Mouse (Mus musculus) cerebellum, postnatal 14 days (tissue): ENCODE data around the gene Gm4131.

Source experiments
- DNase-seq, 2 experiments: peaks; one replicate each; pipeline ENCODE4 v3.0.0; 2021; ENCODE audit warnings: mixed read lengths in 2 of 2

The Gm4131 gene

GRCm38 (mm10) chr14:62456239-62456747 lies 110.4 kb downstream of the Gm4131 start, which contains the start of gene Gucy1b2:
Gene Gucy1b2 (minus strand): TSS chr14:62456289.
- DNase-seq, result no peak

DNA sequence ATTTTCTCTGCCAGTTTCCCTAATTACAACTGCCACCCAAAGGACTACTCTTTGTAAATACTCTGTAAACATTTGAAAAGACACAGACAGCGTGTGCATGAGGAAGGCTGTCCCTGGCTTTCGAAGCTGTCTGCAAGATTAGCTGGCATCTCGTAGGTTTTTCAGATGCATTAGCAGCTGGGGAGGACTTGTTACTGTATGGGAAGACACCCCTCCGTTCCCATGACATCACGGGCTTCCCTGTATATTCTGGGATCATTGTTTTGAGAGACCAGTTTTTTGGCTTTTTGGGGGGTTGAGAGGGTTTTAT lies 111.2 kb downstream of the Gm4131 start:
- no peak for DNase-seq

DNA sequence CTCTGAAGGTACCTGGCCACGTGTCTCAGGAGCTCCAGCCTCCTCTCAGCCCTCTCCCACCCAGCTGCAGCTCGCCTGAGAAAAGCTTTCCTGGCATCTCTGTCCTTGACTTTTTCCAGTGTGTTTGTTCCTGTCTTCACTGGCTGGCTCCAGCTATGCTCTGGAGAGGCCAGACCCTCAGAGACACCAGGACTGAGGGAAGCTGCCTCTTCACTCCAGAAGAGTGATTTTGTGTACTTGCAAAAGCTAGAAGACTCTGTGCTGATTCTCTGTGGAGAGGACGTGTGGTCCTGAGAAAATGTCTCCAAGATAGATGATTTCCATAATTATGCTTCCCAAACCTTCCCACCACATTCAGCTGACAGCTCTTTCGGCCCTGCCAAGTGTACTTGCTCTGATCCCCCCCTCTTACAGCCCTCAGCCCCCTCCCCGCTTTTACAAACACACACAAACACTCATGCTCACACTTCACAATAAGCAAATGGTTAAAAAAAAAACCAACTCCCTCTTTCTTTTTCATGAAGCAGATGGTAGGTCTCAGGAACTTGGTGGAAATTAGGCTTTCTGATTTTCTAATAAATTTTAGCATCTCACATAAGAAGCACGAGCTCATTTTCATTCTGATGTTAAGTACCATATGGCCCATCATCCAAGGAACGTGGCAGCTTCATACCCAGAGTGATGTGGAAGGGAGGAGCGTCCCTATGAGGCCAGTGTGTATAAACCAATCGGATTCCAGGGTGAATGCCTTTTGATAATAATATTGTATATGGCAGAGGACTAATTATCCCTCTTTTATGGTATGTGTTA lies 111.8 kb downstream of the Gm4131 start:
- no peak for DNase-seq

DNA sequence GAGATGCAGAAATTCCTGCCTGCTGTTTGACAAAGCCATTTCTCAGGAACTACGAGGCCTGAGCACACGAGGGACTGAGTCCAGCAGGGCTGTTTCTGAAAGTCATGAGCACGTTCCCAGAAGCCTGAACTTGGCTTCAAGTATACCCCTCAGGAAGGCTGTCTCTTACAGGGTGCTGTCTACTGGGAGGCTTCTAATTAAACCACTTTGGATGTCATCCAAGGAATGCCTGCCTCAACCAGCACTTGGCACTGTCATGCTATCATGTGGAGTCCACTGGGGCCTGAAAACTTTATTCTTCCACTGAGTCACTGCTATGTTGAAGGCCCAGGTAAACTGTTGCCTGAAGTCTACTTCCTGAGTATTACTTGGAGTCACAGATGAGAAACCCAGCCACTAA lies 112.6 kb downstream of the Gm4131 start:
- DNase-seq, result no peak

DNA sequence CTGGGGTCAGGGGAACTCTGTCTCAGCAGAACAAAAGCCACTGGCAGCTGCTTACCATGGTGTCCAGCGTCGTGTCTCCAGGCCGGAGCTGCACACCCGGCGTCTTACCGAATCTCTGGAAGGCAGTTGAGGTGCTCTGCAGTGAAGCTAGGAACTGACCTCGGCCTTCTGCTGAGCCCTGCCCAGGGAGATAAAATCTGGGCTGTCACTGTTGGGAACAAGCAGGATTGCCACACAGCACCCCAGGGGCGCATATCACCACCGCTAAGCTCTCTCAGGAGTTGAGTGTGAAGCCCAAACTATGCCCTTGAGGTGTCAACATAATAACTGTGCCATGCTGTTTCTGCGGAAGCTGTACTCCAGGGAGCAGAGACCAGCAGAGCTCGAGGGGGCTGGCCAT lies 113.4 kb downstream of the Gm4131 start:
- DNase-seq, result no peak

DNA sequence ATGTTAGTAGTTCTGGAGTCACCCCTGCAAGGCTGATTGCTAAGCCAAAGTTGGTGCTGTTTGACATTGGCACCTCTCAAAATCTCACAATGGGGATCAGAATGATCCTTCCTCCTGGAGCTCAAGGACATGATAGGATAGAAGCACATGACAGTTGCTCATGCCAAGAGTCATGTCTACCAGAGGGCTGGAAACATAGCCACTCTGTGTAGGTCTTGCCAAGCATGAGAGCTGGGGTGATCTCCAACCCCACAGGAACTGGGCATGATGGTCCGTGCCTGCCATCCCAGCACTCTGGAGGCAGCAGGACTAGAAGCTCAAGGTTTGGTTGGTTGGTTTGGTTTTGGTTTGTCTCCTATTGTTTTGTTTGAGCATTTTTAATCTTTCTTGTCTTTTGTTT lies 116.0 kb downstream of the Gm4131 start:
- peak; percentile 59 to 66 for DNase-seq

GRCm38 (mm10) chr14:62447214-62447548 lies 119.5 kb downstream of the Gm4131 start:
- peak in 1 of 2 experiments; percentile 39 for DNase-seq

- no peak for DNase-seq
Observed at GRCm38 (mm10) chr14:62446385-62447213, 120.1 kb downstream of the Gm4131 start.

DNA sequence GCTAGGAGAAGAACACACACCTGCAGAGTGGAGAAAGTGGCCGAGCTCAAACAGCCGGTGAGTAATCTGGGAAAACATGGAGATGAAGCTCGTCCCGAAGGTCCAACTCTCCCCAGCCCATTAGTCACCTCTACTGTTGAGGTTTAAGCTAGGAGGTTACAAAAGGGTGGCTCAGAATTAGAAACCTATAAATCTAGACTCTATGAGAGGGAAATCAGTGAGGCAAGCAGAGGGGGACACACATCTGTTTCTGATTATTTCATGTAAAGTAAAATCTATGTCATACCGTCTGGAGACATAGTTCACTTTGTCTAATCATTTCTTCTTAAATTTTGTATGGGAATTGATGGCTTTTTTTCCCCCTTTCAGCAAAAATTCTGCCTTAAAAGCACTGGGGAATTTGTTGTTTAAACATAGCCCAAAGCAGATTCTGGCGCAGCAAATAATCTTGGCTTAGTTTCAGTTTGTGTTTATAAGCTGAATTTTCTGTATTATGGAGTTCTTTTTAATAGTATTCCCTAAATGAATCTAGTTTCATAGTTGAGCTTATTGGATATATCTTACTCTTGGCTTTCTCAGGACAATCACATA lies 122.8 kb downstream of the Gm4131 start:
- no peak for DNase-seq

- DNase-seq, result no peak
Observed at GRCm38 (mm10) chr14:62442971-62443370, 123.8 kb downstream of the Gm4131 start.

DNA sequence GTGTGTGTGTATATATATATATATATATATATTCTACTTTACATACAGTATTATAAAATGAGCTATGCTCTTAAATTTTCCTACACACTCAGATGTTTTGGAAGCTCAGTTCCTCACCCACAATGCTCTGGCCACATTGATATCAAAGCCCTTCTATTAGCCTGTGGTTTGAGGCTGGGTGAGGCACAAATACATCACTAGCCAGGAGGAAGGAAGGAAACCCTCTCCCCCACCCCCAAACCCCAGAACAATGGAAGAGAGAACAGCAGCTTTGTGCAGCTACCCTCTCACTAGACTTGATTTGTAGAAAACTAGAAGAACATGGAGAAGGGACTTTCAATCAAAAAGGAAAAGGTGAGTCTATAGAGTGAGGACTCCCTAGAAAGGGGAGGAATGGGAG lies 126.7 kb downstream of the Gm4131 start:
- DNase-seq, result no peak

GRCm38 (mm10) chr14:62438236-62438635 lies 128.5 kb downstream of the Gm4131 start:
- no peak for DNase-seq

DNA sequence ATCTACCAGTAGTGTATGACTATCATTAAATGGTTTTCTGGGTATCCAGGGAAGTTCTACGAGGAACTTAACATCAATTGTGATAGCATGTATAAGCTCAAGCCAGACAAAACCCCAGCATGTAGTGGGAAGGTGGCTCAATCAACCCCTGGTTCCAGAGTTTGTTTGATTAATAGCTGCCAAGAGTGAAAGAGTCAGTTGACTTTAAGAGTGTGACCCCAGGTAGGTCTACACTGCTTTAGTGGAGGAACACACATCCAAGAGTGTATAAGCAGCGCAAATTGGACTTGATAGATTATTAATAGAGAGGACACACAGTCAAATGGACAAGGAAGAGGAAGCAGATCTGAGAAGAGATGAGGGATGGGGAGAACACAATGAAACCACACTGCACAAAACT lies 128.9 kb downstream of the Gm4131 start:
- no peak for DNase-seq

DNA sequence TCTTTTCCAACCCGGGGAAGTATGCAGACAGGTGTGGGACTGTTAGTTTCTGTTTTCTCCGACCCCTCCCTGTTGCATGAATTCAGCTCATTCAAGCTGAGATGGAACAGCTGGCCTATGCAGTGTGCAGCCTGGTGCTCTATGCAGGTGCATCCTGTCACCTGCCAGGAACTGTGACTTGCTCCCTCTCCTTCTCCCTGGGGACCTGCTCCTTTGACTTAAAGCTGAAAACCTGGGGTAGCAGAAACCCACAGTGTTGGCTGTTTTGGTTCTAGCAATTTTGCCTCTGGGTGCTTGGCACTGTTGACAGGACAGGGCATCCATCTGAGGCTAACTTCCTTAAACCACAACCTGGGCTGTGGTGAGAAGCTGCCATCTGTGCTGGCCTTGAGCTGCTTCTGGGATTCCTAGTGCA lies 141.4 kb downstream of the Gm4131 start:
- DNase-seq, result no peak

GRCm38 (mm10) chr14:62422265-62422664 lies 144.5 kb downstream of the Gm4131 start:
- DNase-seq, result peak; percentile 23 to 27

- no peak for DNase-seq
Observed at GRCm38 (mm10) chr14:62417501-62417900, 149.2 kb downstream of the Gm4131 start.

DNA sequence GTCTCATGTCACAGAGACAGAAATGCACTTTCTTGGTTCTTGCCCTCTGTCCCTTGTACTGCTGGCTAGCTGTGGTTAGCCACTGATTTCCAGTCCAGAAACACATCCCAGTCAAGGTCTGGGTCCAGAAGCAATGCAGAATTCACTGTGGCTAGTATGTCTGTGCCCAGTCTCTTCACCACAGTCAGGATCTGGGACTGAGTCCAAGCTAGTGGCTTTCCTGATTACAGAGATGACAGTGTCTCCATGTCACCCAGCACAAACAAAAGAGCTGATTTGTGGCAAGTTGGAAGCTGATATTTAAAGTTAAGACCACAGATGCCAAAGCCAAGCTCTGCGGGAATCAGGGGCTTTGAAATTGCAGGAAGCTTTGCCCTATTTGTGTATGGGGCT lies 150.0 kb downstream of the Gm4131 start:
- peak; percentile 79 to 82 for DNase-seq

DNA sequence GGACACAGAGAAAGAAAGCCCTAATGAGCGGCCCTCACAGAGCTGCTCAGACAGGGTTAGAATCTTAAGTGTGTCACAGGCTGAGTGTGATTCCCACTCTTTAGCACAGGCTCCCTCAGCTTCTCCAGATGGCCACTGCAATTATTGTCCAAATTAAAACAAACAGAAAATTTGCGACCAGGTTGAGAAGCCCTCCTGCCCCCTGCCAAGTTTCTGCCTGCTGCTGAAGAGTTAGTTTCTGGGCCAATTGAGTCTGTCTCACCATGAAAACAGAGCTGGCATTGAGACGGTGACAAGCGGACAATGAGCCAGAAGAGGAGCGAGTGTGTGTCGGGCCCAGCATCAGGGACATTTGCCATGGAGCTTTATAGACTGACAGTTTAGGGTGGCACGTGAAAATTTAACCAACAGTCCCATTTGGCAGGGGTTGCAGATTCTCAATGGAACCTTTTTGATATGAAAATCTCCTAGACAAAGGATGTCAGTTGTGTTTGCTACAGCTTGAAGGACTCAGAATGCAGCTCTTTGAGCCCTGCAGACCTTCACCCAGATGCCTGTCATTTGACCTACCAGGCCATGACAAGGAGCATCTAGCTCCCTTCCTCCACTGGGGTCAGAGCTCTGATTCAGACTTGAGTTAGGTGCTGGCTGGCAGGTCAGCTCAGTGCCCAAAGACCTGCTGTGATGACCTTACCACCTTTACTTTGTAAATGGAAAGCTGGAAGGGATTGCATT lies 150.5 kb downstream of the Gm4131 start:
- peak; percentile 74 for DNase-seq
